Mouse (Mus musculus): ENCODE measurements at regions not wholly inside any gene's neighbourhood (a gene's known extent, or its start where the extent isn't known, plus 50 kb on each side); places are given as distances from the start of the nearest gene placed in this dataset.
A peak's percentile ranks its signal among the peaks of the same experiment; 100 is the strongest.

DNA sequence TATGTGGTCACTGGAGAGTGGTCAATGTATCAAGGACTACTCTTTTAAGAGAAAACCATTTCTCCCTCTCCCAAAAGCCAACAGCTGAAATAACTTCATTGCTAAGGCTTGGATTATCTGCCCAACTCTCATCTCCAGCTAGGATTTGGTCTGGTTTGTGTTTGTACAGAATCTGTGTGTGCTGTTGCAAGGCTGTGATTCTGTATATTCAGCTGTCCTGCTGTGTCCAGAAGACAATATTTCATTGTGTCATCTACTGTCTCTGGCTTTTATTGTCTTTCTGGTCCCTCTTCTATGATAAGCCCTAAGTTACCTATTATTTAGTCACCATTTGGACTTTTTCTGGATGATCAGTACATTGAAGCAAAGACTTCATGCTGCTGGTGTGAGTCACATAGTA, 110.9 kb downstream of the Cenpc1 start:
- no peak for DNase-seq (ENCODE audit: low spot score in 2 of 2)

DNA sequence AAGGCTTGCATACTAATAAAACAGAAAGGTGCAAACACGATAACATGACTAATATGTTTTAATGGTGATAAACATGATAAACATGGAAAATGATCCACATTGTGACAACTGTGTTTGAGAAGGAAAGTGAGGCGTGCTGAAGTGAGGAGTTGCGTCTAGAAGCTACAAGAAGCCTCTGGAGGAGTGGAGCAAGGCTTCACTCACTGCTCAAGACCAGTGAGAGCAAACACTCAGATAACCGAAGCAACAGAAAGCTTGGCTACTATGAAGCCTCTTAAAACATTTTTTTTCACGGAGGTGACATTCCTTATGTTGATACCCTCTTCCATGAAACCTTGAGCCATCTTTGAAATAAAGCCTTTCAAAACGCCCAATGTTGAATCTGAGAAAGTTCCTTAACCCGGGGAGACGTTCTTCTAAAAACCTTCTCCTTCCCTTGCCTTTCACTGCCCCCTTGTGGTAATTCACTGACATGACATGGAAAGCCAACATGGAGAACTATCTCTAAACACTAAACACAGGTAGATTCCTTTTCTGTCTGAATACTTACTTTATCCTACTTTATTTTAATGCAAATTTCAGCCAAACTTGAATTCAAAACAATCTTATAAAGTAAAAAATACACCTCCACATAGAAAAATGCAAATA, 128.6 kb downstream of the Cenpc1 start:
- DNase-seq (ENCODE audit: low spot score in 2 of 2) = peak; percentile 49 to 83

DNA sequence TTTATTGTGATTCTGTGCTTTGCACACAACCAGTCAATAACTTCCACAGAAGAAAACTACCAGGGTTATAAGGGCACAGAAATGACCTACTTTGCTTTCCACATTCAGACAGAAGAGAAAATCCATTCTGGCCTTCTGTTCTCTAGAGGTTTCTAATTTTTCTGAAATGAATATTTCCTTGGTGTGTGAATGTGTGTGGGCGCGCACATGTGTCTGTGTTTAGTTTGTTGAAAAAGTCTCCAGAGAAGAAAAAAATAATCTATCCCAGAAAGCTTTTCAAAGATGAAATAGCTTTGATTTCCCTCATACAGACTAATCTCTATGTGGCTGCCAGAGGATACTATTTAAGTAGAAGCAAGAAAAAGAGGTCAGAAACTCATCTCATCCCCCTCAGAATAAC, 147.1 kb downstream of the Cenpc1 start:
- peak; percentile 55 to 72 for DNase-seq (ENCODE audit: low spot score in 2 of 2)

DNA sequence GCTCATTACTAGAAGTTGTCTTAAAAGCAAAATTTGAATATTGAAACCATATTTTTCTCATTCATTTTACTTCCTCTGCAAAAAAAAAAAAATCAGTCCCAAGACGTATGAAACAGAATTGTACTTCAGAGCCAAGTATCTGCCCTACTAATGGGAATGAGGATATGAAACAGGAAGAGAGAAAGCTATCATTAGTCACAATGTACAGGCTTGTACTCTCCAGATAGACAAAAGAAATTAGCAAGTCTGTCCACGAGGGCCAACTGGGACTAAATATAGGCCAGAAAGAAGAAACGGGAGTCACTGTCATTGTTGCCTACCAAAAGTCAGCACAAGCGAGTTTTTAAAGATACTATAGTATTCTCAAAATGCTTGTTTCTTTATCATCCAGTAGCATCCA, 150.4 kb downstream of the Cenpc1 start:
- DNase-seq (ENCODE audit: low spot score in 2 of 2) = no peak

DNA sequence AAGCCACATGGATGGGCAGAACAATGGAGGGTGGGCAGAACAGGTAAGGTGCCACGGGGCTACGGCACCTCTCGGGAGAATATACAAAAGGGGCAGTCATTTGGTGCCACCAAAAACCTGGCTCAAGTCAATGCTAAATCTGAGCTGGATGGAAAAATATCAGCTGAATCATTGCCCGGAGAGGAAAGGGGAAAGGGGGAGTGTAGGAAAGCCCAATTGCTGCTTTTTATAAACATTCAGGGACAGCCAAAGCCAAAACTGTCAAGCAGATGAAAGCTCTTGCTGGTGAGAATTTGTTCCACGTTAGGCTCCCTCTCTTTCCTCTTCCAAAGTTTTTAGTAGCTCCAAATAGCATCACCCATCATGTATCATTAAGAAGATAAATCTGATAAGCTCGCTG, 168.9 kb downstream of the Cenpc1 start:
- no peak for DNase-seq (ENCODE audit: low spot score in 2 of 2)

DNA sequence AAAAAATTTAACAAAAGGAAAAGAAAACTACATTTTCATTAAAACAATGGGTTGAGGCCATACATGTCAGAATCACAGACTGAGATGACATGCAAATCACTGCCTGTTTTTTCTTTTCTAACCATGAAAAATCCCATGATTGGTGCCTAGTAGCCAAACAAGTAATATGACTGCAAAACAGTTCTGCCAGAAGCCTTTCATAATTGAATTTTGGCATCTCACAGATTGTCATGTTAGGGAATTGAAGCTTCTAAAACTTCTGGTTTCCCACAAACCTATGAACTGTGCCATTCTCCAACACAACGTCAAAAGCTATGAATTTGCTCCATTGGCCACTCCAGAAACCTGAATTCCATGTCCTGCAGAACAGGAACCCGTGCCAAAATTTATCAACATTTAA, 169.6 kb downstream of the Cenpc1 start:
- no peak for DNase-seq (ENCODE audit: low spot score in 2 of 2)

DNA sequence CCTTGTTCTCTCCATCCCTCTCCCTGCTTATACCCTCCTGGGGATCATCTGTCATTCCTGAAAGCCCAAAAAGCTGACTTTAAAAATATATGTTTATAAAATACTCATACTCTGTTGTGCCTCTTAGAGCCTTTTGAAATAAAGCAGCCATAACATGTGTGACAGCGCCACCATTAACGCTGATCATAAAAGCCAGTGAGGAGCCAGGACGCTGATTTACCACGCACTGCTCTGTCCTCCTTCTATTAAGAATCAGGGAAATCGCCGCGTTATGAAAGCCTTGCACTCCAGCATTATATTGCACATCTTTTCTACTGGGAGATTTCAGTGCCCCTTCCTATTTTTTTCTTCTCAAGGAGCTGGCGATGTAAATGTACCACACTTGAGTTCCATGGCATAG, 195.1 kb downstream of the Cenpc1 start:
- no peak for DNase-seq (ENCODE audit: low spot score in 2 of 2)

DNA sequence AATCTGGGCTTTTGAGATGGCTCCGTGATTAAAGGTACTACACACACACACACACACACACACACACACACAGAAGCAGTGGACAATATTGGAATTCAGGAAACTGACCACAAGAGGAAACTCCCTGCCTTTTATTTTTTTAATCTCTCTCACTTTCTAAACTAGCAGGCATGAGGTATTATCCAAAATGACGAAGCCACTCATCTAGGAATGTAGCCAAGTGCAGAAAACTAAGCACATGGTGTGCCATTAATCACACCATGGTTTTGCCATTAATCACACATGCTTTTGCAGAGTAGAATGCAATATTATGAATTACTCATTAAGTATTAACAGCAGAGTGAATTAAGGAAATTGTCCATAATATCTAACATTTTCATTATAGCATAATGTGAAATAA, 232.8 kb downstream of the Cenpc1 start:
- no peak for DNase-seq (ENCODE audit: low spot score in 2 of 2)

DNA sequence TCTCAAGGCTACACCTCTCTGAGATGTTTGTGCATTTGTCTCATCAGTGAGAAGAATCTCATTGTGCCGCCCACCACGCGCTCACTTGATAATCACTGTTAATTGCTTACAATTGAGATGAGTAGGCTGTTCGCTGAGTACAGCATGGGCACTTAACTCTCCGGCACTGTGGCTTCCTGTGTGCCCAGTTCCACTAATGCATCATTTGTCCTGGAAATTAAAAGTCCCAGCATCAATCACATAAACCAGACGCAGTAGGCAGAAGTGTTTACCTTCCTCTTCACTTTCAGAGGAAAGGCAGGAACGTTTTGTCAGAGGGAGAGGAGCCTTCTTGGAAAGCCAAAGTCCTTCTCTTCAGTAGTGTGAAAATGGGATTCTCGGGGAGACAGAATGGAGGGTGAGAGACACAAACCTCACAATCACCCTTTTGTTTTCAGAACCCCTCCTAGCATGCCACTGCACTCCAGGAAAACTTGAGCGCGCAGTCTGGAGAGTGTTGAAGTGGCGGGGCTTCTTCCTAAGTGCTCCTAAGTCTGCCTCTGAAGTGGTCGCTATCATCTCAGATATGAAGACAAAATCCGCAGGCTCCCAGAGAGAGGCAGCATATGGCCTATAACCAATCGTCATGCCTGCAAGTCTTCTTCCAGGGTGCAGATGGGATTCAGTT, 269.7 kb downstream of the Cenpc1 start:
- peak; percentile 34 to 36 for DNase-seq (ENCODE audit: low spot score in 2 of 2)

DNA sequence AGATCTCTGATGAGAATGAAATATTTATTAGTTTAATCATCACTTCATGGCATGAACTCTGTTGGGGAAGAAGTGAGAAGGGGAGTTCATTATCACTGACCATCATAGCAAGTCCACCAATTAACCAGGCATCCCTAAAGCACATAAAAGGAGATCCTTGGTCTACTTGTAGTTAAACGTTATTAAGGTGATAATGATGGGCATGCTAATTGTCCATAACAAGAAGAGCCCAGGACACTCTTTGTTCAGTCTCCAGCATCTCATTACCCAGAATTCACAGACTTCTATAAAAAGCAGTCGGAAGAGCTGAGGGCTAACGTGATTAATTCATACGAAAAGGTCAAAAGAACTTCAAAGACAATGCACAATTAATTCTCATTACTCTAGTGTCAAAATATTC, 272.2 kb downstream of the Cenpc1 start:
- no peak for DNase-seq (ENCODE audit: low spot score in 2 of 2)

DNA sequence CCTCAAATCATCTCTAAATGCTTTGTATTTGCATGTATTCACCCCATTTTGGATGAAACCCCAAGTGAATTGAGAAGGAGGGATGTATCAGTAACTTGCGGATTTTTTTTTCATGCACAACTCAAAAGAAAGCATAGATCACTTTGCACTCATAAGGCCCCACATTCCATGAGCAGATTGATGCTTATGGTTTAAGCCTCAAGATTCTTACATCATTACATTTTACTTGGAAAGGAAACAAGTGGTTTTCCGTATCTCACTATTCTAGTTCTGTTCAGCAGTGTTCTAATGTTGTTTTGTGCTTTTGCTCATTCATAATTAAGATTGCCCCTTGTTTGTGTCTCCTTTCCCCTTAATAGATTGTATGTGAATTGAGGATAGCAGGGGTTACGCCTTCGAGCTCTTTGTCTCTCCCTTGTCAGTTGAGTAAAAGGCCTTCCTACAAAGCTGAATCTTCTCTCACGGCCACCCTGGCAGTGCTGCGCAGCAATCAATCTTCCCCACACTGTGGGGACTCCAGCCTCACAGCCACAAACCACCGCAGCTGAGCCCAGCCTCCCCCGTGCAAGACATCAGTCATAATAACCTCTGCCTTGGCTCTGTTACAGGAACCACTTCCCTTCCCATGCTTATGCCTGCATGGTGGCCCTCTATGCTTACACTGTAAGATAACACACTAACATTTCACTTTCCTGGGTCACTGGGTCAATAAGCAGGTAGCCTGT, 284.5 kb downstream of the Cenpc1 start:
- no peak for DNase-seq (ENCODE audit: low spot score in 2 of 2)

DNA sequence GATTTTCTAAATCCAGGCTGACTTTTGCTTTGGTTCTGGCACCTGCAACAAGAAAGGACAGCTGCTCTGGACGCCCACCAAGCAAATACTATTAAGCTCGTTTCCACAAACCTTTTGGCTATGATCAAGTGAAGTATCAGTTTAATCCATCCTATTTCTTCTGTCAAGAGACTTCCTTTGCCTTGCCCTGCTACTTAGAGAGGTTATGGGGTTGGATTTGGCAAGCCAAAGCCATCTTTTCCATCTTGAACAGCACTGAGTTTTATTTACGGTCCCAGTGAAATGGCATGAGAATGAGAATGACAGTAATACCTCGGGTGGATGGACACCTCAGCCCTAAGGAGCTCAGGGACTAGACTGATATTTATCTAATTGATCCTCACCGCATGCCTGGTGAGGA, 285.4 kb downstream of the Cenpc1 start:
- DNase-seq (ENCODE audit: low spot score in 2 of 2) = no peak

DNA sequence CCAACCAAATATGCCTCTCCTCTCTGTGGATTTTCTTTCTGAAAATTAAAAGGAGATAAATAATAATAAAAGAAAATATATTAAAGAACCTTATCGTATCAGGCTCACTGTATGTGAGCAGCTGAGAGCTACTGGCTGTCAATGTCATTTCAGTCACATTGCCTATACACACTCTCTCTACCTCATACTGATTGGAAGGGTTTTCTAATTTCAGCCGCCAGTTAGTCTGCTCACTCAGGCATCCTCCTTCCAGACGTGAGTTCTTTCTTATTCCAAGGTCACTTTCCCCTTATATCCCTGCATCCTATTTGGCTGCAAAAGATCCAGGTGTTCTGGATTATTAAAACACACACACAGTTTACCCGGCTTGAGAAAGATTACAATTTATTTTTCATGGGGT, 286.2 kb downstream of the Cenpc1 start:
- DNase-seq (ENCODE audit: low spot score in 2 of 2) = no peak

DNA sequence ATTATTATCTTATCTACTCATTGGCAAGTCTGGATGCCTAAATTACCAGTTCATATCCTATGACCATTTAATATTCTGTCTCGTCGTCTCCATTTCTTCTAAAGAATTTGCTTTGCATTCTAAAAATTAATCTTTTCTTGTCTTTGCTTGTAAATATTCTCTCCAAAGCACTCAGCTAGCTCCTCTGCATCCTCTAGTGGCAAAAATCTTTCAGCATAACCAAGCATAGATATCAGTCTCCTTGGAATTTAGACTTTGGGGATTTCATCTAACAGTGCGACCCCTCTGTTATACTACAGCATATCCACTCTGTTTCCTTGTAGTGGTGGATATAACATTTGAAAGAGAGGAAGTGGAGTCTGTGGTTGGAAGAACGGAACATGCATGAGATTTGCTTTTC, 292.7 kb downstream of the Cenpc1 start:
- DNase-seq (ENCODE audit: low spot score in 2 of 2) = no peak

DNA sequence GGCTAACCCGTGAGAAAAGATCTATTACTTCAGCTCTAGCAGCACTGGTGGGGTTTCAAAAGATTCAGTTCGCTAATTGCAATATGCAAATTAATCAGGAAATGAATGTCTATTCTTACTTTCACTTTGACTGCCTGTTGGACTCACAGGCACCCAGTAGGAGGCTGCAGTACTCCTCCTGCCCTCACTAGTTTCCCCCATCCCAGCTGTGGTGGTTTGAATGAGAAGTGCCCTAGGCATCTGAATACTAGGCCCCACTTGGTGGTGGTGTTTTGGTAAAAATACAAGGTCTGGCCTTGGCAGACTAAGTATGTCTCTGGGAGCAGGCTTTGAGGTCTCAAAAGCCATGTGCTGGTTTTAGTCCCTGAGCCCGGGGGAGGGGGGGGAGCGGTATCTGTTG, 293.3 kb downstream of the Cenpc1 start:
- no peak for DNase-seq (ENCODE audit: low spot score in 2 of 2)

DNA sequence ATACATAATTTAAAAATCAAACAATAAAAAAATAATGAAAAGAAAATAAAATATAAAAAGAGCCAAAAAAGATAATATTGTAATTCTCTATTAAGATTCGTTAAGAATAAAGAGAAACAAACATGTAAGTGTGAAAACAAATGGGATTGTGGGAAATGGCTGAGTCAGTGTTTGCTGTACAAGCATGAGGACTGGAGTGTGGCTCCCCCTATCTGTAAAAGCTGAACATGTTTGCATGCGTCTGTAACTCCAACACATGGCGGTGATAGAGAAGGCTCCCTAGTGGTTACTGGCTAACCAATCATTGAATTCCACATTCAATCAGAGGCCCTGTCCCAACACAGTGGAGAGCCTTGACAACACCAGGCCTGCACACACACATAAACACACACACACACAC, 298.2 kb downstream of the Cenpc1 start:
- no peak for DNase-seq (ENCODE audit: low spot score in 2 of 2)

DNA sequence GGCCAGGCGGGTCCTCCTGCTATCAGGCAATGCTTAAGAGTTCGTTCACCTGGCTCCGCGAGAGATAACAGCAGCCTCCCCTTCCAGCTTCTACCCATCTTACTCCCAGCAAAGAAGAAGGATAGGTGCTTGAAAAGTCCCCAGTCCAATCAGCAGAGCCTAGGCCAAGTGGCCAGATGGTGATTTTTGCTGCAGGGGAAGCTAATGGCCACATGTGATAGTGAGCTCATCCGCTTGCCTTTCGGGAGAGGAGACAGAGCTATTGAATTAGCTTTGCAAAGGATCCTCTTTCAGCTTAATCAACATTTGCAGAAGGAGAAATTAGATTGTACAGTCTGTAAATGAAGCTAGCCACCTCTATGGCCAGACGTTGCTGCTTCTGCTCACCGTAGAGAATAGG, 308.7 kb downstream of the Cenpc1 start:
- DNase-seq (ENCODE audit: low spot score in 2 of 2) = no peak

DNA sequence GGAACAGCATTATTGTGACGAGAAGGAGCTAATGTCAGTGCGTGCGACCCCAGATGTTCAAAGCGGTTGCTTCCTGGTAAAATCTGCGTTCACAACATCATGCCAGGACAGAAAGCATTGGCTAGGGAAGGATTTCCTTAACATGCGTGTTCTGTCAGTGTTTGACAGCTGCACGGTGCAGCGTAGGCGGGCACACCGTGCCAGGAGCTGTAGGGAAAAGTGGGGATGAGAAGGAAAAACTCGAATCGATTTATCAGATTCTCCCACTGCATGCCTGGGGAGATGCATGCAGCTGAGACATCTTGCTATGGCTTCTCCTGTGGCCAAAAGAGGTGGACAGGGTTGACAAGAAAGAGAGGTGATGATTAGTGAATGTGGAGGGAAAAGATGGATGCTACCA, 311.2 kb downstream of the Cenpc1 start:
- DNase-seq (ENCODE audit: low spot score in 2 of 2) = peak; percentile 12 to 13

DNA sequence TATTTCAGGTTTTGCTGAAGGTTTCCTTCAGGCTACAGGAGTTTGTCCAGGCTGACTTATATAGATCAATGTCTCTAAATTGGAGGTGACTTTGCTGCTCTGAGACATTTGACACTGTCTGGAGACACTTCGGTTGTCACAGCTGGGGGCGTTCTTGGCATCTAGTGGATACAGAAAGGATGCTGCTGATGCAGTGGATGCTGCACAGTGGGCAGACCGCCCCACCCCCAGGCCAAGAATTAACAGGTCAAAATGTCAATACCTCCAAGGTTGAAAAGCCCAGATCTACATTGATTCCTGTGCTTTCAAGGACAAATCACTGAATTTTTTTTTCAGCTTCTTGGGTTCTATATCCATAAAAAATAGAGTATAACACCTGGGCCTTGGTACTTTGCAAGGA, 312.3 kb downstream of the Cenpc1 start:
- DNase-seq (ENCODE audit: low spot score in 2 of 2) = no peak

DNA sequence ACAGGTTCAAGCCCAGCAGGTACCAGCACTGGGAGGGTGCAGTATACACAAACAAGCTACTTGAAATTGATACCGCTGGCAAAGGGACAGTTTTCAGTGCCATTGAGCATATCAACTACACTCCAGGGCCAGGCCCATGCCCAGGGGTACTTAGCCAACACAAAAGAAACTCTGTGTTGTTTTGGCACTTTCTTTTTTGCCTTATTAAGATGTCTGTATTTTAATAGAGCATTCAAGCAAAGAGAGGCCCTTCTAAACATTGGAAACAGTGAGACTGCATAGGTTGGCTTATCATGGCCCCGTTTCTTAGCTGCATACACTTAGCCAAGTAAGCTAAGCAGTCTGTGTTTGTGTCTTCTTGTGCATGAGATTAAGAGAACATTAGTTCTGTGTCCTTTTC, 313.7 kb downstream of the Cenpc1 start:
- no peak for DNase-seq (ENCODE audit: low spot score in 2 of 2)

DNA sequence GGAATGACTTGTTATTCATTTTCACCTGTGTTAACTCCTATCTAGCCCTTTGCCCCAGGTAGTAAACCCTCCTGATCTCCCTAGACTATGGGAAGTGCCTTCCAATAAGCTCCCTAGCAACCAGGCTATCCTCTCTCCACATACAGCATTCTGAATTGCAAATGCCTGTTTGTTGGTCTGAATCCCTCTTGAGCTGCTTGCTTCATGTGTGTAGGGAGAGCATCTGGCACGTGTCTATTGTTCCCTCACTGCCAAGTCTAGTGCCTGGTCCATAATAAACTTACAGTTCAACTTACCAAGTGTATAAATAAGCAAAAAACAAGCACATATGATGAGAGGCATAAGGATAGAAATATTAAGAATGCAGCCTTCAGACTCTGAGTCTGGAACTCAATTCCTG, 314.5 kb downstream of the Cenpc1 start:
- DNase-seq (ENCODE audit: low spot score in 2 of 2) = no peak

DNA sequence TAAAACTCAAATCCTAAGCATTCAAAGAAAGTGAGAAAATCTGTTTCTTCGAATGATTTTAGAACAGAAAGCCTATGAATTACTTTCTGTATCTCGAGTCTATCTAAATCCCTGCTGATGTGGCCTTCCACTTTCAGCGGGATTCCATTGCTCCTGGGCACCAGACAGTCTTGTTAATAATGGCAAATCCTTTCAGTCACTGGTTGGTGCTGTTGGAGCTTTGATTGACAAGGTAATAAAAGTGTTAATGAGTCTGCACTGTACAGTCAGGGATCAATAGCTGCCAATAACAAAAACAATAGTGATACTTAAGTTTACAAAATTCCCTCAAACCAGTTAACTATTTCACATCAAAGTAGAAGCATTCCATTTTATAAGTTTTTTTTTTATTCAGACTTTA, 335.8 kb downstream of the Cenpc1 start:
- DNase-seq (ENCODE audit: low spot score in 2 of 2) = no peak

DNA sequence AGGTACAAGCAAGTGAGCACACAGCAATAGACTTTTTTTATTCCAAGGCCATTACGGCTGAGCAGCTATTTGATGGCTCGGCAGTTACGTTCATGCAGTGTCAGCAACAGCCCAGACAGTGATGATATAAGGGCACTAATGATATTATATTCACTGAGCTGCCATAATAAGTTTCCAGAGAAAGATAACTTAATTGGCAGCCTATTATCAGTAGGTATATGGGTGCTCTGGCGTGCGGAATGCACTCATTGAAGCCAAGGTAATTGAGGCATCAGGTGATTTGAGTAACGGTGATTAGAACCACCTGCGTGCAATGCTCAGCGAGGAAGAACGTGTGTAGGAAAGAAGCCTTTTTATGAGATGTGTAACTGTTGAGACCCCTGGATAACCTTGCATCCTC, 358.0 kb downstream of the Cenpc1 start:
- no peak for DNase-seq (ENCODE audit: low spot score in 2 of 2)

Measured in right cerebral cortex, adult 2 months (tissue).